Mouse (Mus musculus) olfactory bulb, adult 2 months (tissue): ENCODE results near the gene Rbfox3.

Experiments used
- CTCF ChIP-seq: fragments of 200-500 bp; IDR thresholded peaks from 2 replicates; pipeline ENCODE4 v1.5.1; 2012; ENCODE audit warnings: low read depth, mild to moderate bottlenecking, low read length, moderate library complexity; ENCODE audit not compliant: insufficient read depth
- POLR2A ChIP-seq: fragments of 200-500 bp; IDR thresholded peaks from 2 replicates; pipeline ENCODE4 v1.6.1; 2012; ENCODE audit warnings: mild to moderate bottlenecking, low read depth, low read length, moderate library complexity; ENCODE audit not compliant: insufficient read depth

DNA sequence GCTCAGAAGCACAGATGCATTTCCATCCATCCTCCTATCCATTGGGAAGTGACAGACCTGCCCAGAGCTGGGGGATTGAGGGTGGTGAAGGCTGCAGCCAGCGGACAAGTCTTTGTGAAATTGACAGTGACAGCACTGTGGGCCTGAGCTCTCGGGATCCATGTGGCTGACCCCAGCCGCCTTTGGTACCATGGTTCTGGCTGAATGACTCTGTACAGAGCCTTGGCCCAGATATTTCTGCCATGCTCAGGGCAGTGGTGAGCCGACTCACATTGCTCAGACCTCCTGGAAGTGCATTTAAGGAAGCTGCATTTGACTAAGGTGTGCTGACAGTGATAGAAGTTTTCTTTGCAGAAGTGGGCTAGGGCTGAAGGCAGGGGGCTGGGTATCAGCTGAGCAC, 144.0 kb downstream of the Rbfox3 start:
- no peak for TF ChIP-seq POLR2A
- TF ChIP-seq CTCF = no peak
